Mouse (Mus musculus): ENCODE results near the gene Cops8.

- TF ChIP-seq CTCF (IDR thresholded peaks at IDR 0.05; ENCODE audit: extremely low read depth, insufficient read length, insufficient replicate concordance, low read depth, low read length) (peak; percentile 60; the same call in 1 of the 2 replicates), POLR2A (IDR thresholded peaks at IDR 0.05; ENCODE audit: low read depth, low read length) (no peak)
These were observed 14.6 kb upstream of the Cops8 start for GRCm38 (mm10) chr1:90588021-90588734.
